Mouse (Mus musculus): ENCODE measurements at regions not wholly inside any gene's neighbourhood (a gene's known extent, or its start where the extent isn't known, plus 50 kb on each side); places are given as distances from the start of the nearest gene placed in this dataset.

DNA sequence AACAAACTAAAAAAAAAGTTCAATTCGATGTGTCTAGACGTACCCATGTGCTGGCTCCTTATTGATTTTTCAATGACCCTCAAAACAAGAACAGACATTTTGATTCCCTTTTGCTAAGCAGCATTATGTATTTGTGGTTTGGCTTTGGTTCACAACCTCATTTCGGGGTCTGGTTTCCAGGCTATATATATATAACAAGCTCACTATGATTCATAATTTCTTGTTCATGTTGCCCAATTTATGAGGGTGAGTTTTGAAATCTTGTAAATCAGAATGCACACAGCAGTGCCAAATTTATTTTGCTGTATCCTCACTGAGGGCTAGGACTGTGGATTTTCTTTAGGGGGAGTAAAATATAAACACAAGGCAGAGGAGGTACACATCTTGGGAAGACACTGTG lies 177.0 kb downstream of the Calcrl start:
- 94% methylated on average over 3 of the region's 3 CpGs for WGBS
- Histone ChIP-seq H3K27ac (ENCODE audit: low read length) (no peak overlapping the region), H3K4me2 (ENCODE audit: low read length) (no peak overlapping the region), H3K4me3 (replicated peaks; ENCODE audit: low read length) (no peak overlapping the region), H3K9ac (replicated peaks; ENCODE audit: low read depth, low read length) (no peak overlapping the region), H3K9me3 (ENCODE audit: control insufficient read depth, low read length) (no peaks in the 10 kb centered on the region), H3K36me3 (ENCODE audit: control insufficient read depth, insufficient read depth) (no peaks in the 10 kb centered on the region), H3K4me1 (replicated peaks; ENCODE audit: control insufficient read depth, insufficient read depth, low read length) (no peaks in the 10 kb centered on the region), H3K27me3 (replicated peaks; ENCODE audit: control insufficient read depth, insufficient read depth, low read length) (no peaks in the 10 kb centered on the region)
- ATAC-seq, result no peak

DNA sequence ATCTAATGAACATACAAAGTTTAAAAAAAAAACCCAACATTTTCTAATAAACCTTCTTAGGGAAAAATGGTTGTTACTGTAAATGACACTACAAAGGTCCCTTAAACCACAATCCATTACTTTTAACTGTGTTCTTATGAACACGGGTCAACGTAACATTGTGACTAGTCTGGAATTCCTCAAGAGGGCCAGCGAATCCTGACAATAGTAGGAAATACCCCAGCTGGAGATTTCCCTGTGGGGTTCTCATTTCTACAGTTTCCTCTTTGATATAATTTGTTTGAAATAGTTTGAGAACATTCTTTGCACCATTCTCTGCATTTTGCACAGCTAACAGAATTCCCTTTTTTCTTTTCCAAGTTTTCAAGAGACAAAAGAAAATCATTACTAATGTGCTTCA lies 175.3 kb downstream of the Calcrl start:
- WGBS, result 71% methylated on average over 3 of the region's 3 CpGs
- ATAC-seq, result no peak
- no peaks in the 10 kb centered on the region for H3K4me1 ChIP-seq (replicated peaks; ENCODE audit: control insufficient read depth, insufficient read depth, low read length)
- no peaks in the 10 kb centered on the region for H3K9me3 ChIP-seq (ENCODE audit: control insufficient read depth, low read length)
- no peaks in the 10 kb centered on the region for H3K27me3 ChIP-seq (replicated peaks; ENCODE audit: control insufficient read depth, insufficient read depth, low read length)
- H3K9ac ChIP-seq (replicated peaks; ENCODE audit: low read depth, low read length), result no peak overlapping the region
- H3K36me3 ChIP-seq (ENCODE audit: control insufficient read depth, insufficient read depth), result no peaks in the 10 kb centered on the region
- no peak overlapping the region for H3K4me3 ChIP-seq (replicated peaks; ENCODE audit: low read length)
- no peak overlapping the region for H3K4me2 ChIP-seq (ENCODE audit: low read length)
- no peak overlapping the region for H3K27ac ChIP-seq (ENCODE audit: low read length)

DNA sequence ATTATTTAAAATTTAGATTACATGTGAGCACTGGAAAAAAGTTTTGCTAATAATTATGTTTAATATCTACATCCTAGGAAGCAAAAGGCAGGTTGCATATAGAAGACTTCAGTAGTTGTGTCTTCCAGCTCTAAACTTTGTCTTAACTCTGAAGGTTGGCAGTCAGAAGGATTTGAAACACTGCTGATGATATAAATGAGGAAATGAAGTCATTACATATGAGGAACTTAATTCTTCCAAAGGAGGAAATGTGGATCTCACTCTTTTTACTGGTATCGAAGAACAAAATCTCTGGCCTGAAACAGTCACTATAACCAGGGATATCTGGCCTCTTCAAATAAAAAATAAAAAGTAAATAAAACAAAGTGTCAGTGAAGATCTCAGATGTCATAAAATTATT lies 173.1 kb downstream of the Calcrl start:
- Histone ChIP-seq H3K9me3 (ENCODE audit: control insufficient read depth, low read length) (no peaks in the 10 kb centered on the region), H3K4me2 (ENCODE audit: low read length) (no peak overlapping the region), H3K27ac (ENCODE audit: low read length) (no peak overlapping the region), H3K4me3 (replicated peaks; ENCODE audit: low read length) (no peak overlapping the region), H3K4me1 (replicated peaks; ENCODE audit: control insufficient read depth, insufficient read depth, low read length) (no peaks in the 10 kb centered on the region), H3K36me3 (ENCODE audit: control insufficient read depth, insufficient read depth) (no peaks in the 10 kb centered on the region), H3K9ac (replicated peaks; ENCODE audit: low read depth, low read length) (no peak overlapping the region), H3K27me3 (replicated peaks; ENCODE audit: control insufficient read depth, insufficient read depth, low read length) (no peaks in the 10 kb centered on the region)
- ATAC-seq, result no peak
- WGBS, result 97% methylated on average over 1 of the region's 1 CpGs

DNA sequence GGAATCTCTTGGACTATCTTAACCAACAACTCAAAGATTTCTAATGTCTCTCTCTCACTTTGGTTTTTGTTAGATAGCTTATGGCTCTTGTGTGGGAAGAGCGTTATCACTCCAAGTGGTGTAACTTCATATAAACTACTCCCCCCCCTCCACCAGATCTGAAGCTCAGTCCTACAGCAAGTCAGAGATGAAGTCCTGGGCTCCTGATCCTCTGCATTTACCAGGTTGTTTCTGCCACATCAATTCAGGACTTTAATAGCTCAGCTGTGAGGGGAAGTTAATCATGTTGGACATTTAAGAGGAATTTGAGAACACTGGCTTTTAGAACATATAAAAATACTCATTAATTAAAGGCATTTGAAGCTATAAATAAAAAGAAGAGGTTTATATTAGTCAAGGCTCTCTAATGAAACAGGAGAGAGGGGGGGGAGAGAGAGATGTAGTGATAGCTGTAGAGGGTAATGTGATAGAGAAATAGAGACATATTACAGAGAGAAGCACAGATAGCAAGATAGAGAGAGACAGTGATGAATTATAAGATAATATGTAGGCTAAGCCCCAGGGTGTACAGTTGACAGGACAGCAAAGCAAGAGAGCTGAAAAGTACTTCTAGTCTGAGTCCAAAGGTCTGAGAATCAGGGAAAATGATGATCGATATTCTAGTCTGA lies 166.7 kb downstream of the Calcrl start:
- 94% methylated on average over 2 of the region's 2 CpGs for WGBS
- ATAC-seq, result no peak

DNA sequence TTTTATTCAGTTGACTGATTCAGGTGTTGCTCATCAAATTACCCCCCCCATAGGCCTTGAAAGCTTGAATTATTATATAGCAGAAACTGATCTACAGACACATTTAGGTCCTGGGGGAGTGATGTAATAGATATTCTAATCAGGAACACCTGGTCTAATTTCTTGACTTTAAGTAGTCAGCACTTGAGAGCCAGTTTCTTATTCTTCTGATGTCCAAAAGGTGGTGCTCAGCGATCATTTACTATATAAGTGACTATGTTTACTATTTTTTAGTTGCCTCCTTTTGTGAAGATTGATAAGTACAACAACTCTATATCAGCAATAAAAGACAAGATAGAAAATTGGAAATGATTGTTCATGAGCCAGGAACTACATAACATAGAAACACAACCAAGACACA lies 166.0 kb downstream of the Calcrl start:
- no peak overlapping the region for H3K27ac ChIP-seq (ENCODE audit: low read length)
- no peak overlapping the region for H3K4me2 ChIP-seq (ENCODE audit: low read length)
- no peaks in the 10 kb centered on the region for H3K36me3 ChIP-seq (ENCODE audit: control insufficient read depth, insufficient read depth)
- H3K4me3 ChIP-seq (replicated peaks; ENCODE audit: low read length), result no peak overlapping the region
- no peaks in the 10 kb centered on the region for H3K4me1 ChIP-seq (replicated peaks; ENCODE audit: control insufficient read depth, insufficient read depth, low read length)
- H3K9ac ChIP-seq (replicated peaks; ENCODE audit: low read depth, low read length), result no peak overlapping the region
- 93% methylated on average over 1 of the region's 1 CpGs for WGBS
- no peak for ATAC-seq
- H3K9me3 ChIP-seq (ENCODE audit: control insufficient read depth, low read length), result no peaks in the 10 kb centered on the region
- no peaks in the 10 kb centered on the region for H3K27me3 ChIP-seq (replicated peaks; ENCODE audit: control insufficient read depth, insufficient read depth, low read length)

More for the DNA sequence above, 166.7 kb downstream of the Calcrl start:
- Histone ChIP-seq H3K9ac (replicated peaks; ENCODE audit: low read depth, low read length) (no peak overlapping the region), H3K4me2 (ENCODE audit: low read length) (no peak overlapping the region), H3K27ac (ENCODE audit: low read length) (no peak overlapping the region), H3K4me3 (replicated peaks; ENCODE audit: low read length) (no peak overlapping the region), H3K27me3 (replicated peaks; ENCODE audit: control insufficient read depth, insufficient read depth, low read length) (no peaks in the 10 kb centered on the region), H3K4me1 (replicated peaks; ENCODE audit: control insufficient read depth, insufficient read depth, low read length) (no peaks in the 10 kb centered on the region), H3K9me3 (ENCODE audit: control insufficient read depth, low read length) (no peaks in the 10 kb centered on the region), H3K36me3 (ENCODE audit: control insufficient read depth, insufficient read depth) (no peaks in the 10 kb centered on the region)

DNA sequence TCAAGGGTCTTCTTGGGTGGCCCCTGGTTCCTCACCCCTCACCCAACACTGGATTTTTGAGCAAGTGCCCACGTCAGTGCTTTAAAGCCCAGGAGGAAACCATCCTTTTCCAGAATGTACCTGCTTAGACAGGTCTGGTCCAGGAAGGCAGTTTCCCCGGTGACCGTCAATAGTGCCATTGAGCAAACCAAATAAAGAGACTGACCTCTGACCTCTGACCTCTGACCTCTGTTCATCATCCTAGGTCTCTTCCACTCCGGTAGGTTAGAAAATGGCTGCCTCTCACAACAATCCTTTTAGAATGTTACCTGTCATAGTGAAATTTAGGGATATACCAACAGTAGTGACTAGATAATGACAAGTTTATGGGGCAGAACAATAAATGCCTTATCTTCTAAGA lies 164.5 kb downstream of the Calcrl start:
- no peak overlapping the region for H3K4me3 ChIP-seq (replicated peaks; ENCODE audit: low read length)
- no peaks in the 10 kb centered on the region for H3K4me1 ChIP-seq (replicated peaks; ENCODE audit: control insufficient read depth, insufficient read depth, low read length)
- H3K9me3 ChIP-seq (ENCODE audit: control insufficient read depth, low read length), result no peaks in the 10 kb centered on the region
- H3K27me3 ChIP-seq (replicated peaks; ENCODE audit: control insufficient read depth, insufficient read depth, low read length), result no peaks in the 10 kb centered on the region
- H3K4me2 ChIP-seq (ENCODE audit: low read length), result no peak overlapping the region
- no peak overlapping the region for H3K27ac ChIP-seq (ENCODE audit: low read length)
- ATAC-seq, result no peak
- no peak overlapping the region for H3K9ac ChIP-seq (replicated peaks; ENCODE audit: low read depth, low read length)
- H3K36me3 ChIP-seq (ENCODE audit: control insufficient read depth, insufficient read depth), result no peaks in the 10 kb centered on the region
- WGBS, result 59% methylated on average over 4 of the region's 4 CpGs

DNA sequence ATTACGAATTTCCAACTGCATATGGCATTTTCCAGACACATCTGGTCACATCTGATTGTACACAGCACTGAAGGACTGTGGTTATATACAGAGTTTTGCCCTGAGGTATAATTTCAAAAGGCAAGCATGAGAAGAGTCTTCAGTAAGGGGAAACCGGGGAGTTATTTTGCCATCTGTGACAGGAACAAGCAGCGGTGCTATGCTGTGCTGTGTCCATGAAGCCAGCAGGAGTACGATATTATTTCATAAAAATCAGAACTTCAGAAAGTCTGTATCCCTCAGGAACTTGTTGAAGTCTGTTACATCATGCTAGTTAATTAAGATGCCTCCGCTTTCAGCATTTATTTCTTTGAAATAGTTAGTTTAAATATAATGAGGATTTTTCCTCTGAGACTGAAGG lies 163.7 kb downstream of the Calcrl start:
- no peak for ATAC-seq
- no peak overlapping the region for H3K27ac ChIP-seq (ENCODE audit: low read length)
- no peaks in the 10 kb centered on the region for H3K9me3 ChIP-seq (ENCODE audit: control insufficient read depth, low read length)
- no peak overlapping the region for H3K9ac ChIP-seq (replicated peaks; ENCODE audit: low read depth, low read length)
- H3K4me2 ChIP-seq (ENCODE audit: low read length), result no peak overlapping the region
- WGBS, result 95% methylated on average over 5 of the region's 5 CpGs
- no peak overlapping the region for H3K4me3 ChIP-seq (replicated peaks; ENCODE audit: low read length)
- H3K27me3 ChIP-seq (replicated peaks; ENCODE audit: control insufficient read depth, insufficient read depth, low read length), result no peaks in the 10 kb centered on the region
- no peaks in the 10 kb centered on the region for H3K36me3 ChIP-seq (ENCODE audit: control insufficient read depth, insufficient read depth)
- H3K4me1 ChIP-seq (replicated peaks; ENCODE audit: control insufficient read depth, insufficient read depth, low read length), result no peaks in the 10 kb centered on the region

DNA sequence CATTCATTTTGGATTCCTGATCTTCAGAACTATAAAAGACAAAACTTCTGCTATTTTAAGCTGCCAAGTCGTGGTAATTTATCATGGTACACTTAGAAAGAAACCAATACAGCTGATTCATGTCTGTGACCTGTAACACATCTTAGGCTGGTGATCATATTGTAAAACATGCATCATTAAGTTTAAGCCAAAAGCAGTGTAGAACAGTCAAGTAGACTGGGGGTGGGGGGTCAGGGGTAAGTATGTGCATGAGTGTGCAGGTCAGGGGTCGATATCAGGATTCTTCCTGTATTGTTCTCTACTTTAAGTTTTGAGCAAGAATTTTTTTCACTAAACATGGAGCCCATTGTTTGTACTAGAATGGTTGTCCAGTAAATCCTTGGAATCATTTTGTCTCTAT lies 160.7 kb downstream of the Calcrl start:
- Histone ChIP-seq H3K4me1 (replicated peaks; ENCODE audit: control insufficient read depth, insufficient read depth, low read length) (no peaks in the 10 kb centered on the region), H3K9ac (replicated peaks; ENCODE audit: low read depth, low read length) (no peak overlapping the region), H3K4me3 (replicated peaks; ENCODE audit: low read length) (no peak overlapping the region), H3K27me3 (replicated peaks; ENCODE audit: control insufficient read depth, insufficient read depth, low read length) (no peaks in the 10 kb centered on the region), H3K9me3 (ENCODE audit: control insufficient read depth, low read length) (no peaks in the 10 kb centered on the region), H3K36me3 (ENCODE audit: control insufficient read depth, insufficient read depth) (no peaks in the 10 kb centered on the region), H3K4me2 (ENCODE audit: low read length) (no peak overlapping the region), H3K27ac (ENCODE audit: low read length) (no peak overlapping the region)
- no peak for ATAC-seq
- WGBS, result 59% methylated on average over 2 of the region's 2 CpGs

DNA sequence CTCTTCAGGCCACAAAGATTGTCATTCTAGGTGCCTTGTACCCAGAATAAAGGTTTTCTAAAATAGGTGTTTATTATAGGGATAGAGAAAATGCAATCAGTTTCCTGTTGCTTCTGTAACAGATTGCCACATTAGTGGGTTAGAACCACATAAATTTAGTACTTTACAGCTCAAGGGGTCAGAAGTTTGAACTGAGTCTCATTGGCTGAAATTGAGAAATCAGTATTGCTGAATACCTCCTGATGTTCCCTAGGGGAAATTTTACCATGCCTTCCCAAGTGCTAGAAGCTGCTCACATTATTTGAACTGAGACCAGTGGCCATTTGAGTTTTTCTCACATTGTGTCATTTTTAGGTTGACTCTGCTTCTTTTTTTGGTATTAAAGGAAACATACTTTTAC lies 160.2 kb downstream of the Calcrl start:
- H3K9me3 ChIP-seq (ENCODE audit: control insufficient read depth, low read length), result no peaks in the 10 kb centered on the region
- H3K4me3 ChIP-seq (replicated peaks; ENCODE audit: low read length), result no peak overlapping the region
- H3K4me1 ChIP-seq (replicated peaks; ENCODE audit: control insufficient read depth, insufficient read depth, low read length), result no peaks in the 10 kb centered on the region
- H3K27ac ChIP-seq (ENCODE audit: low read length), result no peak overlapping the region
- H3K36me3 ChIP-seq (ENCODE audit: control insufficient read depth, insufficient read depth), result no peaks in the 10 kb centered on the region
- ATAC-seq, result no peak
- no peak overlapping the region for H3K4me2 ChIP-seq (ENCODE audit: low read length)
- H3K9ac ChIP-seq (replicated peaks; ENCODE audit: low read depth, low read length), result no peak overlapping the region
- no peaks in the 10 kb centered on the region for H3K27me3 ChIP-seq (replicated peaks; ENCODE audit: control insufficient read depth, insufficient read depth, low read length)

DNA sequence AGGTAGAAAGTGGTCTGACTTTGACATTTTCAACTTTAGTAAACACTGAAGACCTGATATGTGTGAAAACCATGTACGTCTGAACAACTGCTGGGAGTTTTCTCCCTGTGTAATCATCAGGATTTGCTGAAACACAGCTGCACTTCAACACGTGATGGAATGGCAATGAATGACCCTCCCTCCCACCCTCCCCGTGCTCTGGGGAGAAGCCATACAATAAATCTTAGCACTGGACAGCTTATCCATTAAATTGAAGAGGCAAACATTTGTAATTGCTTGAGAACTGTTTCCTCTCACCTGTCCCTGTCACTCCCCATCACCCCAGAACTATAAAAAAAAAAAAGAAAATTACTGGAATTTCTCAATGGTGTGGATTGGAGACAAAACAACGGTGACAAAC lies 159.1 kb downstream of the Calcrl start:
- ATAC-seq, result no peak
- 56% methylated on average over 4 of the region's 4 CpGs for WGBS
- Histone ChIP-seq H3K9ac (replicated peaks; ENCODE audit: low read depth, low read length) (no peak overlapping the region), H3K27ac (ENCODE audit: low read length) (no peak overlapping the region), H3K4me1 (replicated peaks; ENCODE audit: control insufficient read depth, insufficient read depth, low read length) (no peaks in the 10 kb centered on the region), H3K27me3 (replicated peaks; ENCODE audit: control insufficient read depth, insufficient read depth, low read length) (no peaks in the 10 kb centered on the region), H3K36me3 (ENCODE audit: control insufficient read depth, insufficient read depth) (no peaks in the 10 kb centered on the region), H3K4me2 (ENCODE audit: low read length) (no peak overlapping the region), H3K9me3 (ENCODE audit: control insufficient read depth, low read length) (no peaks in the 10 kb centered on the region), H3K4me3 (replicated peaks; ENCODE audit: low read length) (no peak overlapping the region)

All from forebrain, embryonic 16.5 days (tissue).